Mouse (Mus musculus) pancreas, adult 10 weeks (tissue): ENCODE measurements around the gene Fcho2. TPM values are rescaled to one million over a fixed set of nuclear protein-coding genes. Genes with fewer than 3 reads are reported as not detected.

Experiments used
- polyA plus RNA-seq: library from polyadenylated mRNA; stranded (reverse); fragments of 350-450 nt; fragmentation: Illumina TruSeq; extraction: RNeasy Lipid Tissue Mini Kit (QIAGEN cat#74804); gene quantifications from one replicate; pipeline ENCODE4 v1.2.3, GENCODE M21; 2015; ENCODE audit warnings: low read depth, low replicate concordance; ENCODE audit not compliant: insufficient read depth

Gene Fcho2
- polyA plus RNA-seq, result 12.0 TPM

DNA sequence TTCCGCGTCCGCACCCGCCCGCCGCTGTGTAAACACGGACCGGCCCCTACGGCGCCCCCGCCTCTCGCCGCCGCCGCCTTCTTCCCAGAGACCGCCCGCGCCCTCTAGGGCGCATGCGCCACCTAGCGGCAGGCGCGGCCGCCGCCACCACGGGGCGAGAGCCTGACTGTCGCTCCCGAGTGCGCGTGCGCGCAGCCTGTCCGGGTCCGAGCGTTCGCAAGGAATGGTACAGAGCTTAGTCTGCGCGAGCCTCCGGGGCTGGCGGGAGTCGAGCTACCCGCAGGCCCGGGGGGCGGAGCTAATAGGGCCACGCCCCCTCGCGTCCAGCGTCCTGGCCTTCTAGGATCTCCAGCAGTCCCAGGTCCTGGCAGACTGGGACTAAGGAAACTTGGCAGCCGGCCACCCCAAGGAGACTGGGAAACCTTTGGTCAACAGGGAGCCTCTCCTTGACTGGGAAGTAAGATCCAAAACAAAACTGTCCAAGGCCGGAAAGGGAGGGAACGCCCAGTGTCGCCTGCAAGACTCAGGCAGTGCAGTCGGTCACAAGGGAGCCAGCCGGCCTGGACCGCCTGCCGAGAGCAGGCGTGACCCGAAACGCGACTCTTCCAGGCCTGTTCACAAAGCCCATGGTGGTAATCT lies at the start of gene Fcho2:
Gene Fcho2 (minus strand): TSS at position 303 of the 639 bp plus-strand sequence.

DNA sequence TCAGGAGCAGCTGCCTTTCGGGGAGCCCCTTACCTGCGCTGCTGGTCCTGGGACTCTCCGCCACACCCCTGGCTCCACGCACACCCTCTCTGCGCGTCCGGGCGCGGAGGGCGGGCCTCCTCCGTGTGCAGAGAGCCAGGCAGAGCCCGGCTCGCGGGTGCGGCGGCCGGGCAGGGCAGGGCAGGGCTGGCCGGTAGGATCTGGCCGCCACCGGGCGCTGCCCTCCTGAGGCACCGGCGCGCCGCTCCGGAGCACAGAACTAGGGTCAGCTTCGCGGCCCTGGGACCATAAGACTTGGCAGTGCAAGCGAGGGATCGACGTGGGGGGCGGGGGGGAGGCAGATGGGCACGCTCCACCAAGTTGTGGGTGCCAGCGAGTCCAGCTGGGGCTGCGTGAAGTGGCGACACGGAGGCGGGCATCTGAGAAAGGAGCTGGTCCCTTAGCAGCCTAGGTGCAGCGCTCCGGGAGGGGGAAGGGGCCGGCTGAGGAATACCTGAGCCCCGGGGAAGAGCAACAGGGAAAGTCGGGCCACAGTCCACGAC lies 120.4 kb downstream of the Fcho2 start, which contains the start of gene Tmem171:
Gene Tmem171 (minus strand): TSS at position 62 of the 542 bp plus-strand sequence.

Other genes starting within 250 kb of the Fcho2 start
- not detected for gene Tmem174, start 178.0 kb downstream of the Fcho2 start, polyA plus RNA-seq
- not detected for gene Tmem171, start 120.6 kb downstream of the Fcho2 start, polyA plus RNA-seq
- gene Tnpo1, start 110.9 kb upstream of the Fcho2 start, polyA plus RNA-seq, result 7.9 TPM
- not detected for gene 1700024P04Rik, start 169.1 kb upstream of the Fcho2 start, polyA plus RNA-seq